Mouse (Mus musculus): ENCODE data around the gene Slc39a11.
A peak's percentile ranks its signal among the peaks of the same experiment; 100 is the strongest.

Gene Slc39a11

GRCm38 (mm10) chr11:113649353-113650210, at the start of gene Slc39a11:
Gene Slc39a11 (minus strand): TSS chr11:113650079.
- DNase-seq (ENCODE audit: low read depth in 1 of 2, low spot score in 2 of 2) = peak in 1 of 2 experiments; percentile 41

GRCm38 (mm10) chr11:113699643-113700042, 49.8 kb upstream of the Slc39a11 start:
- no peak for DNase-seq (ENCODE audit: low read depth in 1 of 2, low spot score in 2 of 2)

- DNase-seq (ENCODE audit: low read depth in 1 of 2, low spot score in 2 of 2) = no peak
Measured at GRCm38 (mm10) chr11:113698013-113698545, 48.2 kb upstream of the Slc39a11 start.

GRCm38 (mm10) chr11:113697571-113697970, 47.7 kb upstream of the Slc39a11 start:
- no peak for DNase-seq (ENCODE audit: low read depth in 1 of 2, low spot score in 2 of 2)

- DNase-seq (ENCODE audit: low read depth in 1 of 2, low spot score in 2 of 2) = no peak
Measured at GRCm38 (mm10) chr11:113691851-113692250, 42.0 kb upstream of the Slc39a11 start.

GRCm38 (mm10) chr11:113691318-113691717, 41.4 kb upstream of the Slc39a11 start:
- no peak for DNase-seq (ENCODE audit: low read depth in 1 of 2, low spot score in 2 of 2)

- no peak for DNase-seq (ENCODE audit: low read depth in 1 of 2, low spot score in 2 of 2)
Measured at GRCm38 (mm10) chr11:113690506-113690905, 40.6 kb upstream of the Slc39a11 start.

- no peak for DNase-seq (ENCODE audit: low read depth in 1 of 2, low spot score in 2 of 2)
Measured at GRCm38 (mm10) chr11:113687031-113687430, 37.2 kb upstream of the Slc39a11 start.

GRCm38 (mm10) chr11:113684707-113685426, 35.0 kb upstream of the Slc39a11 start:
- DNase-seq (ENCODE audit: low read depth in 1 of 2, low spot score in 2 of 2) = no peak

- DNase-seq (ENCODE audit: low read depth in 1 of 2, low spot score in 2 of 2) = peak; percentile 83 to 93
Measured at GRCm38 (mm10) chr11:113683957-113684706, 34.3 kb upstream of the Slc39a11 start, which contains the start of the genes Fam104a and D11Wsu47e. Gene Fam104a (minus strand): TSS chr11:113684155. Gene D11Wsu47e (plus strand): TSS chr11:113684412.

- DNase-seq (ENCODE audit: low read depth in 1 of 2, low spot score in 2 of 2) = peak in 1 of 2 experiments; percentile 8
Measured at GRCm38 (mm10) chr11:113683627-113683956, 33.7 kb upstream of the Slc39a11 start.

- DNase-seq (ENCODE audit: low read depth in 1 of 2, low spot score in 2 of 2) = no peak
Measured at GRCm38 (mm10) chr11:113682897-113683626, 33.2 kb upstream of the Slc39a11 start.

- DNase-seq (ENCODE audit: low read depth in 1 of 2, low spot score in 2 of 2) = no peak
Measured at GRCm38 (mm10) chr11:113681979-113682378, 32.1 kb upstream of the Slc39a11 start.

- no peak for DNase-seq (ENCODE audit: low read depth in 1 of 2, low spot score in 2 of 2)
Measured at GRCm38 (mm10) chr11:113680954-113681353, 31.1 kb upstream of the Slc39a11 start.

GRCm38 (mm10) chr11:113678373-113678772, 28.5 kb upstream of the Slc39a11 start:
- no peak for DNase-seq (ENCODE audit: low read depth in 1 of 2, low spot score in 2 of 2)

- DNase-seq (ENCODE audit: low read depth in 1 of 2, low spot score in 2 of 2) = no peak
Measured at GRCm38 (mm10) chr11:113677378-113677777, 27.5 kb upstream of the Slc39a11 start.

GRCm38 (mm10) chr11:113676847-113677246, 27.0 kb upstream of the Slc39a11 start:
- no peak for DNase-seq (ENCODE audit: low read depth in 1 of 2, low spot score in 2 of 2)

- no peak for DNase-seq (ENCODE audit: low read depth in 1 of 2, low spot score in 2 of 2)
Measured at GRCm38 (mm10) chr11:113674595-113674994, 24.7 kb upstream of the Slc39a11 start.

- no peak for DNase-seq (ENCODE audit: low read depth in 1 of 2, low spot score in 2 of 2)
Measured at GRCm38 (mm10) chr11:113673614-113674013, 23.7 kb upstream of the Slc39a11 start.

- no peak for DNase-seq (ENCODE audit: low read depth in 1 of 2, low spot score in 2 of 2)
Measured at GRCm38 (mm10) chr11:113669711-113670110, 19.8 kb upstream of the Slc39a11 start.

Measured in monocyte, adult 2 months (primary cell).